Mouse (Mus musculus) CD4-positive, CD25-positive, alpha-beta regulatory T cell, adult 2 months (primary cell): ENCODE results near the gene Tmprss11a.

Experiments
- DNase-seq: peaks from one replicate; pipeline ENCODE4 v3.0.0-alpha.2; 2012; ENCODE audit warnings: low read depth, low spot score

The Tmprss11a gene

GRCm38 (mm10) chr5:86468890-86469289 is at the start of gene Tmprss11a:
Tmprss11a (minus strand) TSS chr5:86468990.
- DNase-seq, result no peak

GRCm38 (mm10) chr5:86518500-86518899 is 49.7 kb upstream of the Tmprss11a start, which contains the start of gene Tmprss11g:
Tmprss11g (minus strand) TSS chr5:86518600.
- no peak for DNase-seq

- no peak for DNase-seq
Measured at GRCm38 (mm10) chr5:86511538-86511937, 42.7 kb upstream of the Tmprss11a start.

- DNase-seq, result no peak
Measured at GRCm38 (mm10) chr5:86493453-86493852, 24.7 kb upstream of the Tmprss11a start.

GRCm38 (mm10) chr5:86482562-86482961 is 13.8 kb upstream of the Tmprss11a start:
- DNase-seq, result no peak

- DNase-seq, result no peak
Measured at GRCm38 (mm10) chr5:86482031-86482430, 13.2 kb upstream of the Tmprss11a start.

GRCm38 (mm10) chr5:86473859-86474258 is 5.1 kb upstream of the Tmprss11a start:
- no peak for DNase-seq

- no peak for DNase-seq
Measured at GRCm38 (mm10) chr5:86439306-86439705, 29.5 kb downstream of the Tmprss11a start.

- DNase-seq, result no peak
Measured at GRCm38 (mm10) chr5:86438548-86438947, 30.2 kb downstream of the Tmprss11a start.

- peak; percentile 31 for DNase-seq
Measured at GRCm38 (mm10) chr5:86432697-86433096, 36.1 kb downstream of the Tmprss11a start.

GRCm38 (mm10) chr5:86431096-86431495 is 37.7 kb downstream of the Tmprss11a start:
- DNase-seq, result no peak

GRCm38 (mm10) chr5:86421323-86422028 is 47.3 kb downstream of the Tmprss11a start:
- DNase-seq, result no peak

GRCm38 (mm10) chr5:86419494-86419893 is 49.3 kb downstream of the Tmprss11a start:
- DNase-seq, result no peak

- DNase-seq, result no peak
Measured at GRCm38 (mm10) chr5:86414280-86414679, 54.5 kb downstream of the Tmprss11a start.

- peak; percentile 7 for DNase-seq
Measured at GRCm38 (mm10) chr5:86410815-86411214, 58.0 kb downstream of the Tmprss11a start.

- DNase-seq, result no peak
Measured at GRCm38 (mm10) chr5:86407941-86408340, 60.8 kb downstream of the Tmprss11a start.

GRCm38 (mm10) chr5:86407191-86407590 is 61.6 kb downstream of the Tmprss11a start:
- DNase-seq, result no peak

GRCm38 (mm10) chr5:86373320-86373719 is 95.5 kb downstream of the Tmprss11a start, which contains the start of gene Tmprss11d:
Tmprss11d (minus strand) TSS chr5:86373420.
- DNase-seq, result no peak
